Mouse (Mus musculus) forebrain, embryonic 13.5 days (tissue): ENCODE results near the gene Ccdc57. TPM values are rescaled to one million over a fixed set of nuclear protein-coding genes. Genes with fewer than 3 reads are reported as not detected.
A peak's percentile ranks its signal among the peaks of the same experiment; 100 is the strongest.
"Not testable (repeated sequence)": the region's sequence is repeated elsewhere in the genome, so short reads cannot be mapped to it uniquely, and the experiment has no call there.

Experiments used
- ATAC-seq: fragments of 200-750 bp; cut with Nextera tagmentation; 2 replicates; pipeline ENCODE4 v1.8.0; 2017
- H3K27ac ChIP-seq: fragments of 300-500 bp; sonication (generic); 2 replicates; pipeline ENCODE4 v1.5.1; 2015; ENCODE audit warnings: inconsistent platforms, mild to moderate bottlenecking, moderate library complexity
- H3K27me3 ChIP-seq: fragments of 300-500 bp; sonication (generic); 2 replicates; pipeline ENCODE4 v1.6.1; 2015; ENCODE audit warnings: mild to moderate bottlenecking, inconsistent platforms
- H3K36me3 ChIP-seq: fragments of 300-500 bp; sonication (generic); 2 replicates; pipeline ENCODE4 v1.6.1; 2015; ENCODE audit warnings: mild to moderate bottlenecking, inconsistent platforms; ENCODE audit not compliant: poor library complexity, severe bottlenecking
- H3K4me1 ChIP-seq: fragments of 300-500 bp; sonication (generic); 2 replicates; pipeline ENCODE4 v1.6.1; 2015; ENCODE audit warnings: inconsistent platforms
- H3K4me2 ChIP-seq: fragments of 300-500 bp; sonication (generic); 2 replicates; pipeline ENCODE4 v1.6.1; 2015; ENCODE audit warnings: inconsistent platforms, mild to moderate bottlenecking, moderate library complexity
- H3K4me3 ChIP-seq: fragments of 300-500 bp; sonication (generic); 2 replicates; pipeline ENCODE4 v1.5.1; 2015; ENCODE audit warnings: mild to moderate bottlenecking, inconsistent platforms
- H3K9ac ChIP-seq: fragments of 300-500 bp; sonication (generic); 2 replicates; pipeline ENCODE4 v1.6.1; 2015; ENCODE audit warnings: mild to moderate bottlenecking, inconsistent platforms
- H3K9me3 ChIP-seq: fragments of 300-500 bp; sonication (generic); replicated peaks from 2 replicates; pipeline ENCODE4 v1.6.1; 2016; ENCODE audit warnings: inconsistent platforms
- WGBS: fragments of 180-500 bp; shearing (Covaris S2); methylation state at CpG from one replicate; pipeline ENCODE4 v1.1.7; 2015; 5-methylcytosine and 5-hydroxymethylcytosine counted together
- polyA plus RNA-seq: library from polyadenylated mRNA; unstranded; fragments of >200 nt; fragmentation: Nextera tagmentation; extraction: Ambion mirVana; gene quantifications from 2 replicates; pipeline ENCODE4 v1.2.1, GENCODE M21; 2015

Ccdc57 gene
- polyA plus RNA-seq, 1 experiment from 2014 or later, result 5.6 TPM

DNA sequence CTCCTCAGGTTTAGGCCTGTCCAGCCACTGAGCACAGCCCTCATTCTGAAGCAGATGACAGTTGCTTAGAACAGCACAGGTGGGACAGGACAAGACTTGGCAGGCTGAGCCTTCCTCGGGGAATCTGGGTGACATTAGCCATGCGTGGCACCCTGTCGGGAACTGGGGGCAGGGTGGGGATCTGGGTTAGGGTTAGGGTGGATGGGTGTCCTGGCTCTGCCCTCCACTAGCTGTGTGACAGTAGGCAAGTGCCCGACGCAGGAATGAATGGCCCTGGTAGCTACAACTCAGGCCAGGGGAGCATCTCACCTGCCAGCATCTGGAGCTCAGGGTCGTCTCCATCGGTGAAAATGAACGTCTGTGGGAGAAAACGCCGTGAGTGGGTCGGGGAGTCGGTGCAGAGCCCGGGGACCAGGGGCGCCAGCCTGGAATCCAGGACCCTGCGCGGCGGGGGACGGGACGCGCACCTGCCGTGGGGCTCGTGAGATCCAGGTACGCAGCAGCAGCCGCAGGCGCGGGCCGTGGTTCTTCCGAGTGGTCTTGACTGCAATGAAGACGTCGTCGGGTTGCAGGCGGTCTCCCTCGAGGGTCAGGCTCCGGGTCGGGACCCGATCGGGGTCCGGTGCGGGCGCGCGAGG is 149.1 kb downstream of the Ccdc57 start:
- peaks cover 66% of the 10 kb centered on the region for H3K36me3 ChIP-seq
- peak overlapping the region; percentile 96 for H3K9ac ChIP-seq
- H3K4me2 ChIP-seq, result peak overlapping the region; percentile 99
- H3K4me3 ChIP-seq, result peak overlapping the region; percentile 99
- 1% methylated on average over 33 of the region's 42 CpGs for WGBS
- H3K4me1 ChIP-seq, result peaks cover 25% of the 10 kb centered on the region
- H3K9me3 ChIP-seq, result no peaks in the 10 kb centered on the region
- ATAC-seq, result peak; percentile 42
- no peaks in the 10 kb centered on the region for H3K27me3 ChIP-seq
- peak overlapping the region; percentile 61 for H3K27ac ChIP-seq

DNA sequence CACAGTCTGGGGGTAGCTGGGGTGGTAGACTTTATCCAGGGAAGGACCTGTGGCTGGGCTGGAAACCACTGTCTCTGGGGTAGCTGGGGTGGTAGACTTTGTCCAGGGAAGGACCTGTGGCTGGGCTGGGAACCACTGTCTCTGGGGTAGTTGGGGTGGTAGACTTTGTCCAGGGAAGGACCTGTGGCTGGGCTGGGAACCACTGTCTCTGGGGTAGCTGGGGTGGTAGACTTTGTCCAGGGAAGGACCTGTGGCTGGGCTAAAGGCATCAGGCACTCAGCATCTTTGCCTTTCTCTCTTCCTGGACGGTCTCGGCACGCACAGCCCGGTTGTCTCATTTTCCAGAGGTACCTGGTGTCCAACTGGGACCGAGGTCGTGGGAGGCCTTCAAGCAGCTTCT is 151.3 kb downstream of the Ccdc57 start:
- not testable (repeated sequence) for H3K27me3 ChIP-seq, H3K9me3 ChIP-seq, H3K4me2 ChIP-seq, H3K9ac ChIP-seq, H3K4me3 ChIP-seq, H3K27ac ChIP-seq, ATAC-seq
- 93% methylated on average over 6 of the region's 6 CpGs for WGBS
- H3K4me1 ChIP-seq, result peaks cover 27% of the 10 kb centered on the region
- peaks cover 44% of the 10 kb centered on the region for H3K36me3 ChIP-seq

DNA sequence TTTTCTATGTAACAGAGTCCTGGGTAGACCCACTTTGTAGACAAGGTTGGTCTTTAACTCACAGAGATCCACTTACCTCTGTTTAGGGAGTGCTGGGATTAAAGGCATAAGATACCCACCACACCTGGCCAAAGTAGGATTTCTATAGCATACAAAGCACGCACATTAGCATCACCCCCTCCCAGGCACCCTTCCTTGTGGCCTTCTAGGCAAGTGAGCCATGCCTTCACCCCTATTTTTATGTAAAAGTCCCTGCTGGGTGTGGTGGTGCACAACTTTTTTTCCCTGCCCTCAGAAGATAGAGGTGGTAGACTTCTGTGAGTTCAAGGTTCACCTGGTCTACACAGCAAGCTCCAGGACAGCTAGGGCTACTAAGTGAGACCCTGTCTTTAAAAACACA is 152.8 kb downstream of the Ccdc57 start:
- ATAC-seq, result no peak
- H3K4me3 ChIP-seq, result no peak overlapping the region
- no peak overlapping the region for H3K27ac ChIP-seq
- 82% methylated on average over 1 of the region's 1 CpGs for WGBS
- peaks cover 17% of the 10 kb centered on the region for H3K4me1 ChIP-seq
- H3K4me2 ChIP-seq, result no peak overlapping the region
- H3K9ac ChIP-seq, result no peak overlapping the region
- H3K36me3 ChIP-seq, result peaks cover 33% of the 10 kb centered on the region
- no peaks in the 10 kb centered on the region for H3K9me3 ChIP-seq
- H3K27me3 ChIP-seq, result no peaks in the 10 kb centered on the region

DNA sequence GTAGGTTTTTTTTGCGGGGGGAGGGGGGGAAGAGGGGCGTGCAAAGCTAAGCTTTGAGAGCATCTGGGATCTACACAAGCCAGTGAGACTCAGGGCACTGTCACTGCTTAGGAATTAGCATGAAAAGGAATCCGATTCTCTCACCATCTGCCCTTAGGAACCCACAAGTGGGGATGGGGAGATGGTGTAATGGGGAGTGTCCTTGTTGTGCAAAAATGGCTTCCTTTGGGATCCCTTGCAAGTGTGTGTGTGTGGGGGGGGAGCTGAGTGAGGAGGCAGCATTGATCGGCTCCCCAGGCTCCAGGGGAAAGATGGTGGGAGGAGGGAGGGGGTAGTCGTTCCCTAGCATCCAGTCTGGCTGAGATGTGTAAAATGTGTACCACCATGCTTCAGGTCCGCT is 155.5 kb downstream of the Ccdc57 start:
- peaks cover 4% of the 10 kb centered on the region; the same call in 1 of the 2 replicates for H3K4me1 ChIP-seq
- no peaks in the 10 kb centered on the region for H3K27me3 ChIP-seq
- H3K4me2 ChIP-seq, result no peak overlapping the region
- no peak for ATAC-seq
- no peak overlapping the region for H3K4me3 ChIP-seq
- H3K9me3 ChIP-seq, result no peaks in the 10 kb centered on the region
- no peak overlapping the region for H3K9ac ChIP-seq
- peaks cover 24% of the 10 kb centered on the region for H3K36me3 ChIP-seq
- 30% methylated on average over 6 of the region's 6 CpGs for WGBS
- no peak overlapping the region for H3K27ac ChIP-seq

Other genes starting within 250 kb of the Ccdc57 start
- gene Cenpx, start 219.1 kb downstream of the Ccdc57 start, polyA plus RNA-seq, result 127 TPM in 2 replicates
- gene Lrrc45, start 218.9 kb downstream of the Ccdc57 start, polyA plus RNA-seq, result 64.5 and 72.9 TPM in 2 replicates
- gene Rac3, start 211.4 kb downstream of the Ccdc57 start, polyA plus RNA-seq, result 83.0 and 105 TPM in 2 replicates
- gene Dcxr, start 205.6 kb downstream of the Ccdc57 start, polyA plus RNA-seq, result 7.8 and 9.5 TPM in 2 replicates
- 0.26 TPM in 1 of 2 replicates, not detected in the other for gene Cbr2, start 200.8 kb downstream of the Ccdc57 start, polyA plus RNA-seq
- 2.7 and 4.0 TPM in 2 replicates for gene Hmga1b, start 170.1 kb downstream of the Ccdc57 start, polyA plus RNA-seq
- gene Rfng, start 148.7 kb downstream of the Ccdc57 start, polyA plus RNA-seq, result 58.4 and 63.1 TPM in 2 replicates
- gene Gps1, start 148.6 kb downstream of the Ccdc57 start, polyA plus RNA-seq, result 261 and 280 TPM in 2 replicates
- gene Dus1l, start 136.5 kb downstream of the Ccdc57 start, polyA plus RNA-seq, result 58.6 and 67.7 TPM in 2 replicates
- 61.4 and 79.4 TPM in 2 replicates for gene Fasn, start 108.3 kb downstream of the Ccdc57 start, polyA plus RNA-seq
- gene Slc16a3, start 15.6 kb upstream of the Ccdc57 start, polyA plus RNA-seq, result 15.7 and 18.7 TPM in 2 replicates
- 122 and 139 TPM in 2 replicates for gene Csnk1d, start 58.5 kb upstream of the Ccdc57 start, polyA plus RNA-seq
- gene Cd7, start 106.5 kb upstream of the Ccdc57 start, polyA plus RNA-seq, result not detected in 2 replicates
- gene Sectm1b, start 130.7 kb upstream of the Ccdc57 start, polyA plus RNA-seq, result not detected in 2 replicates
- gene Sectm1a, start 148.3 kb upstream of the Ccdc57 start, polyA plus RNA-seq, result not detected in 2 replicates
- 0.09 TPM in 1 of 2 replicates, not detected in the other for gene Tex19.2, start 185.8 kb upstream of the Ccdc57 start, polyA plus RNA-seq
- not detected in 2 replicates for gene Tex19.1, start 213.3 kb upstream of the Ccdc57 start, polyA plus RNA-seq
- gene Uts2r, start 227.4 kb upstream of the Ccdc57 start, polyA plus RNA-seq, result 0.09 TPM in 1 of 2 replicates, not detected in the other